Mouse (Mus musculus) thymus, adult 2 months (tissue): Measurements from ENCODE around the gene 1700061G19Rik.

Experiments used
- CTCF ChIP-seq: fragments of 200-500 bp; IDR thresholded peaks from 2 replicates; pipeline ENCODE4 v1.5.1; 2012; ENCODE audit warnings: mild to moderate bottlenecking, control low read depth, low read length, moderate library complexity, borderline replicate concordance; ENCODE audit not compliant: control insufficient read depth, poor library complexity, insufficient read depth; ENCODE audit errors: extremely low read depth
- POLR2A ChIP-seq: fragments of 200-500 bp; IDR thresholded peaks from 2 replicates; pipeline ENCODE4 v1.6.1; 2012; ENCODE audit warnings: mild to moderate bottlenecking, low read length, control low read depth, moderate library complexity; ENCODE audit not compliant: control insufficient read depth, poor library complexity, insufficient read depth; ENCODE audit errors: extremely low read depth

DNA sequence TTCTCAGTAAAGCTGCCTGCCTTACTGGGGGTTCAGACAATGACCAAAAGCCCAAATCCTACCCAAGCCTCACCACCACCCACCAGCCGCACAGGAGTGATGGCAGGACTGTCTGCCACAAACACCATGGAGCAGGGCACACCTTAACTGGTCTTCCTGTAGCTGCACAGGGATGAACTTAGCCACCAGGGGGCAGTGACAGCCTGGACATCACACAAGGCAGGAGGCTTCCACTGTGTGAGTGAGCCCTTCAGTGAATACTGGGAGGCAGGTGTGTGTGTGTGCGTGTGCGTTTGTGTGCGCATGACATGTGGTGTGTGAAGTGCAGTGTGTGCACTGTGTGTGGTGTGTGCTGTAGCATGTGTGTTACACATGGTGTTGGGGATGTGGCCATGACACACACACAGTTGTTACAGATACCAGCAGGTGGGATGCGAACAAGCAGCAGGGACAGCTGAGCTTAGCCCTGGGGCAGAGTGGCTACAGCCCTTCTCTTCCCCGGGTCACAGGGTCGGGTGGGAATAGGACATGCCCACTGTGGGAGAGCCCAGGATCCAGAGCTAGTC lies 22.4 kb downstream of the 1700061G19Rik start:
- no peak for TF ChIP-seq POLR2A
- TF ChIP-seq CTCF: peak; percentile 93
